Mouse (Mus musculus) stomach, postnatal 0 days (tissue): Measurements from ENCODE around the gene Tmem161a. TPM values are rescaled to one million over a fixed set of nuclear protein-coding genes. Genes with fewer than 3 reads are reported as not detected.
A peak's percentile ranks its signal among the peaks of the same experiment; 100 is the strongest.
"Not testable (repeated sequence)": the region's sequence is repeated elsewhere in the genome, so short reads cannot be mapped to it uniquely, and the experiment has no call there.

Experiments
- ATAC-seq: fragments of 200-750 bp; cut with Nextera tagmentation; 2 replicates; pipeline ENCODE4 v1.8.0; 2017; ENCODE audit not compliant: low FRiP score, low TSS enrichment
- DNase-seq: peaks from one replicate; pipeline ENCODE4 v3.0.0-alpha.2; 2016; ENCODE audit warnings: low spot score
- H3K27ac ChIP-seq: fragments of 300-500 bp; sonication (generic); replicated peaks from 2 replicates; pipeline ENCODE4 v1.5.1; 2014; ENCODE audit warnings: mild to moderate bottlenecking, control low read depth
- H3K27me3 ChIP-seq: fragments of 300-500 bp; sonication (generic); 2 replicates; pipeline ENCODE4 v1.6.1; 2014; ENCODE audit warnings: low read length; ENCODE audit not compliant: control insufficient read depth, insufficient read depth
- H3K36me3 ChIP-seq: fragments of 300-500 bp; sonication (generic); 2 replicates; pipeline ENCODE4 v1.6.1; 2014; ENCODE audit warnings: low read length, mixed read lengths; ENCODE audit not compliant: control insufficient read depth, insufficient read depth
- H3K4me1 ChIP-seq: fragments of 300-500 bp; sonication (generic); replicated peaks from 2 replicates; pipeline ENCODE4 v1.6.1; 2014; ENCODE audit warnings: antibody characterized with exemption; ENCODE audit not compliant: control insufficient read depth, insufficient read depth
- H3K4me2 ChIP-seq: fragments of 300-500 bp; sonication (generic); replicated peaks from 2 replicates; pipeline ENCODE4 v1.6.1; 2014; ENCODE audit warnings: low read depth, mild to moderate bottlenecking, control low read depth, moderate library complexity
- H3K4me3 ChIP-seq: fragments of 300-500 bp; sonication (generic); 2 replicates; pipeline ENCODE4 v1.5.1; 2014; ENCODE audit warnings: low read depth, low read length, control low read depth
- H3K9ac ChIP-seq: fragments of 300-500 bp; sonication (generic); 2 replicates; pipeline ENCODE4 v1.6.1; 2014; ENCODE audit warnings: mild to moderate bottlenecking, low read length, control low read depth, mixed read lengths
- H3K9me3 ChIP-seq: fragments of 300-500 bp; sonication (generic); 2 replicates; pipeline ENCODE4 v1.6.1; 2016; ENCODE audit warnings: low read length; ENCODE audit not compliant: control insufficient read depth
- CTCF ChIP-seq: IDR thresholded peaks from 2 replicates; pipeline ENCODE4 v1.5.1; 2016; ENCODE audit warnings: antibody characterized with exemption, low read depth, mild to moderate bottlenecking, moderate library complexity
- EP300 ChIP-seq: optimal IDR thresholded peaks from 2 replicates; pipeline ENCODE3; 2016; ENCODE audit warnings: antibody characterized with exemption
- WGBS: fragments of 180-500 bp; shearing (Covaris S2); extraction: QIAGEN DNeasy Blood & Tissue Kit; methylation state at CpG from one replicate; pipeline ENCODE4 v1.1.7; 2014; 5-methylcytosine and 5-hydroxymethylcytosine counted together
- polyA plus RNA-seq: library from polyadenylated mRNA; unstranded; fragments of >200 nt; fragmentation: Nextera tagmentation; extraction: Ambion mirVana; gene quantifications from 2 replicates; pipeline ENCODE4 v1.2.1, GENCODE M21; 2015

Gene Tmem161a
- polyA plus RNA-seq, 1 experiment from 2014 or later = 38.2 TPM

DNA sequence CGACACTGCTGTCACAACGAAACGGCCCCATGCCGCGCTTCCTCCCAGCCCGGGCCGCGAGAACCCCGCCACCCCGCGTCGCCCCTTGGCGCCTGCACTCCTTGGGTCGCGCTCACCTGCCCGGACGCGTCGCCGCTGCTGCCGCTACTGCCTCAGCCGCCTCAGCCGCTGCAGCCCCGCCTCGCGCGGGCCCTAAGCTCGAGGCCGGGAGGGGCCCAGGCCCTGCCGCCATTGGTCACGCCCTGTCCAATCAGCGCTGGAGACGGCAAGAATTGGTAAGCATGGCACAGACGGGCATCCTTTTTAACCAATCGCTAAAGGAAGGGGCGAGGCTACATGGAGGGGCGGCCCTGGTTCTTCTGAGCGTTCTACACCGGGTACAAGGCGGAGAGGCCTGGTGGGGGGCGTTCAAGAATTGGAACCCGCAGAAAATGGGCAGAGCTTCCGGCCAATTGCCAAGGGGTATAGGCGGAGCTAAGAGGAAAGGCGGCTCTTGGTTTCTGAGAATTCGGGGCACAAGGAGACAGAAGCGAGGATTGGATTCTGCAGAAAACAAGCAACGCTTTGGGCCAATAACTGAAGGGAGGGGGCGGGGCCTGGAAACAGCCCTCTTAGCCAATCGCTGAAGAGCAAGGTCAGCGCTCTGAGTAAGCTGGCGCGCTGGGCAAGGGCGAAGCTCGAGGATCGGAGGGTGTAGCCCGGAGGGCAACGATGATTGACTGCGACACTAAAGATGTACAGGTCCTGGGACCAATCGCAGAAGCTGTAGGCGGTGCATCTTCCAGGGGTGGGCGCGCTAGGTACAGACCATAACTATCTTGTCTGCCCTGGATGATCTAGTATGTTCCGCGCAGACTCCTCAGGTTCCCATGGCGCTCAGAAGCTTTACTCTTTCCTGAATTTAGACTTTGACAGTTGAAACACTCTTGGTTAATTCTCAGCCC lies 40.2 kb downstream of the Tmem161a start, which contains the start of gene Slc25a42:
TSS of gene Slc25a42 (minus strand) at position 194 of the 944 bp plus-strand sequence.
- Histone ChIP-seq H3K9ac (peak within 1 kb of the TSS; percentile 77), H3K4me1 (no peaks in the 10 kb centered on the region), H3K27me3 (no peaks in the 10 kb centered on the region), H3K9me3 (no peaks in the 10 kb centered on the region), H3K4me3 (peak within 1 kb of the TSS; percentile 62), H3K27ac (peak within 1 kb of the TSS; percentile 83), H3K4me2 (peak within 1 kb of the TSS; percentile 96), H3K36me3 (no peaks in the 10 kb centered on the region)
- DNase-seq = peak; percentile 98
- ATAC-seq = peak; percentile 98
- WGBS = under 1% methylated on average over 60 of the region's 66 CpGs
- peak; percentile 12; the same call in 1 of the 2 replicates for TF ChIP-seq CTCF
- TF ChIP-seq EP300 = no peak

DNA sequence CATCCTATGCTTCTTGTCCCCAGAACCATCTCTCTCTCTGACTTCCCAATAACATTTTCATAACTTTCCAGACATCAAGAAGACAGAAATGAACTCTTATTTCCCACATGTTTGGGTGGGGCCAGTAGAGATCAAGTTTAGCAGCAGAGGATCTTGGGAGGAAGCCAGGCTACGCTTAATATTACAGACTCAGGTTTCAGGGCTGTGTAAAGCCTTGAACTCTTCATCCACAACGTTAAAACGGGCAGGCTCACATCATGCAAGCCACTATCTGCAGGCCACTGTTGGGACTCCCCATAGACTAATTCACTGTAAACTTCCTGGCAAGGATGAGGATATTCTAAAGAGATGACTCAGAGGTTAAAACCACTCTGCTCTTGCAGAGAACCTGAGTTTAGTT lies 42.3 kb downstream of the Tmem161a start:
- 65% methylated on average over 3 of the region's 3 CpGs for WGBS
- Histone ChIP-seq H3K27me3 (no peaks in the 10 kb centered on the region), H3K4me3 (no peak overlapping the region), H3K36me3 (no peaks in the 10 kb centered on the region), H3K9ac (no peak overlapping the region), H3K4me1 (no peaks in the 10 kb centered on the region), H3K27ac (no peak overlapping the region), H3K4me2 (no peak overlapping the region), H3K9me3 (no peaks in the 10 kb centered on the region)
- DNase-seq (no peak), ATAC-seq (no peak)
- no peak for TF ChIP-seq EP300
- TF ChIP-seq CTCF = no peak

DNA sequence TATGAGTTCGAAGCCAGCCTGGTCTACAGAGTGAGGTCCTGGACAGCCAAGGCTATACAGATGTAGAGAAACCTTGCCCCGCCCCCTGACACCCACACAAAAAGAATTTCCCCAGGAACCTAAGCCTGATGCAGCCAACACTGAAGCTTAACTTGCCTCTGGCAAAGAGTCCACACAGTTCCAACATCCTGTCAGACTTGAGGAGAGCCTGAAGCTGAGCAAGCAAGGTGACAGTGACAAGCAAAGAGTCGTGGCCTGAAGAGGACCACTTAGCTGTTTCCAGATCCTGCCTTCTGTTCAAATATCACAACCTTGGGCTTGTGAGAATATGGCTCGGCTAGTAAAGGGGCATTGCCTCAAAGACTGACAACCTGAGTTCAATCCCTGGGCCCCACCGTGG lies 42.9 kb downstream of the Tmem161a start:
- Histone ChIP-seq H3K4me3 (no peak overlapping the region), H3K4me2 (no peak overlapping the region), H3K9me3 (no peaks in the 10 kb centered on the region), H3K4me1 (no peaks in the 10 kb centered on the region), H3K27ac (no peak overlapping the region), H3K27me3 (no peaks in the 10 kb centered on the region), H3K9ac (no peak overlapping the region), H3K36me3 (no peaks in the 10 kb centered on the region)
- no peak for DNase-seq
- ATAC-seq = no peak
- 74% methylated on average over 5 of the region's 5 CpGs for WGBS
- TF ChIP-seq CTCF (no peak), EP300 (no peak)

DNA sequence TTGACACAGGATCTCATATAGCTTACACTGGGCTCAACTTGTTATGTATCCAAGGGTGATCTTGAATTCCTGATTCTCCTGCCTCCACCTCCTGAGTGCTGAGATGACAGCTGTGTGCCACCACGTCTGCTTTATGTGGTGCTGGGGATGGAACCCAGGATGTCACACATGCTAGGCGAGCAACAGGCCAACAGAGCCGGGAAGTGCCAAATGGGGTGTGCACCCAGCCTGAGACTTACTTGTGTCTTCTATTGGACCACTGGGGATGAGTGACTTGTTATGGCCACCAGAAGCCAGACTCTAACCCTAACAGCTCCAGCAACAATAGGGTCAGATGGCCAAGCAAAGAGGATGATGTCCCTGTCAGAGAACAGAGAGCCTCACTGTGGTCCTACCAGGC lies 44.0 kb downstream of the Tmem161a start:
- H3K4me1 ChIP-seq, H3K4me3 ChIP-seq, H3K9me3 ChIP-seq, ATAC-seq, H3K27ac ChIP-seq, H3K36me3 ChIP-seq, H3K4me2 ChIP-seq, H3K9ac ChIP-seq, DNase-seq, H3K27me3 ChIP-seq: not testable (repeated sequence)
- WGBS = 73% methylated on average over 3 of the region's 3 CpGs

DNA sequence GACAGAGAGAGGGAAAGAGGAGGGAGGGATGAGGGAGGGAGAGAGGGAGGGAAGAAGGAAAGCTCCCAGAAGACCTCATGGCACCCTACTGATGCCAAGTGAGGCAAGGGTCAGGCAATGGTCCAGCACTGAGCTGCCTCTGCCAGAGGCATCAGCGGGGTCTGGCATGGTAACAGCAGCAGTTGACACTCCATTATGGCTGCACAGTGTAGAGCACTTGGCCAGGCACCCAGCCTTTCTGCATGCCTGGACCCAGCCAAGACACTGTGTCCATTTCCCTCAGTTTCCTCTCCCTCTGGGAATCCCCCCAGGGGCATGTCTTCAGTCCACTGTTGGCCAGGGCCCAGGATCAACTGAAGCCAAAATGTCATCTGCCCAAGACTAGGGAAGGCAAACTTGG lies 44.4 kb downstream of the Tmem161a start:
- H3K36me3 ChIP-seq = no peaks in the 10 kb centered on the region
- no peak overlapping the region; the same call in 1 of the 2 replicates for H3K27ac ChIP-seq
- no peak overlapping the region for H3K9ac ChIP-seq
- DNase-seq (peak; percentile 31), ATAC-seq (no peak)
- WGBS = 47% methylated on average over 1 of the region's 1 CpGs
- H3K27me3 ChIP-seq = no peaks in the 10 kb centered on the region
- H3K4me1 ChIP-seq = no peaks in the 10 kb centered on the region
- no peak overlapping the region for H3K4me3 ChIP-seq
- no peaks in the 10 kb centered on the region for H3K9me3 ChIP-seq
- no peak for TF ChIP-seq EP300
- no peak for TF ChIP-seq CTCF
- H3K4me2 ChIP-seq = no peak overlapping the region

DNA sequence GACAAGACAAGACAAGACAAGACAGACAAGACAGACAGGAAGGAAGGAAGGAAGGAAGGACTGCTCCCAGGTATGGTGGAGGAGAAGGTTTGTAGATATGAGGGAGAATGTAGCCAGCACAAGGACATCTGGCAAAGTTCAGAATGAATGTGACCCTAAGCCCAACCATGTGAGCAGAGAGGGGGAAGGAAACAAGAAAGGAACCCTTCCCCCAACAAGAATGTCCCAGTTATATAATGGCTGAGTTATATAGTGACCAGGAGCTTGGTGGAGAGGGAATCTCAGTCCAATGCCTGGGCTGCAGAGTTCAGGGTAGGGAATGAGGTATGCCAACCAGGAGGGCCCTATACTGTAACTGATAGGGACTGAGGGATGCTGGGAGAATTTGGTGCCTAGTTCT lies 45.3 kb downstream of the Tmem161a start:
- Histone ChIP-seq H3K9me3 (no peaks in the 10 kb centered on the region), H3K27ac (no peak overlapping the region), H3K36me3 (no peaks in the 10 kb centered on the region), H3K4me2 (no peak overlapping the region), H3K9ac (no peak overlapping the region), H3K27me3 (no peaks in the 10 kb centered on the region), H3K4me3 (no peak overlapping the region), H3K4me1 (no peaks in the 10 kb centered on the region)
- DNase-seq = no peak
- TF ChIP-seq CTCF (no peak), EP300 (no peak)
- ATAC-seq = no peak
